Mouse (Mus musculus): ENCODE results near the gene Ints4.
"Not testable (repeated sequence)": the region's sequence is repeated elsewhere in the genome, so short reads cannot be mapped to it uniquely, and the experiment has no call there.

Gene Ints4

DNA sequence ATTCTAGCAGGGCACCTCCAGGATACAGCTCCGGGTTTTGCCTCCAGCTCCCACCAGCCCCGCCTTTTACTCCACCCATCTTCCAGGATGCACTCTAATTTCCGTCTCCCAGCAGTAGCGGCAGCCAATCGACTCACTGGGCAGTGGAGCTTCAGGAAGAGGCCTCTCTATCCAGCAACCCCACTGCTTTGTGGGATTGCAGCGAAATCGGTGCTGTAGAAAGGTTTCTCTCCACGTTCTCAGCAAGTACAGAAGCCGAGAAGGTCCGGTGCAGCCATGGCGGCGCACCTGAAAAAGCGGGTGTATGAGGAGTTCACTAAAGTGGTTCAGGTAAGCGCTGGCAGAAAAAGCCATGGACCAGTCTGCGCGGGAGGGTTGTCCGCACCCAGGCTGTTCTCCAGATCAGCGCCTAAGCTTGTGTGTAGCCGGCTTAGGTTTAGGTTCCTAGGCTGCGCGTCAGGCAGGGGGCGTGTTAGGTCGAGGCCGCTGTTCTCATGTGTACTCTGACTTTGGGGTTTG lies at the start of gene Ints4:
Gene Ints4 (plus strand): TSS at position 136 of the 519 bp plus-strand sequence.
- in situ Hi-C loops (cut with MboI, MseI) = loop anchor here (10.0 kb wide), 1 partner anchor 56 kb away; no protein-coding TSS in a partner anchor

DNA sequence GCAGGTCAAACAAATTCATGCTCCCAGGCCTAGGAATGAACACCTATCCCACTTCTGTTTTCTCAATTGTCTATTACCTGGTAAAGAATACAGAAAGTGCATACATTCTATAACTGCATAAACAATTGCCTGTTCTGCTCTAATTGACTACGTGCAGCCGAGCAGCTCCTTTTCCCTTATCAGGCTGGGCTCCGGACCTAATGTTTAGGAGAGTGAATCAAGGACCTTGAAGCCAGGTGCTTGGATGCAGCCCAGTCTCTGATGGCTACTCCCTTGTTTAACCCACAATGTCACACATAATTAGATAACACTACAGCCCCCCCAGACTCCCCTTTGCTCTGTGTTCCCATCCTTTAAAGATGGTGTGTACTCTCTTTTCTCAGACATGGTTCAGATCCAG lies 47.2 kb upstream of the Ints4 start:
- in situ Hi-C loops (cut with MboI, MseI) = not testable (repeated sequence)

DNA sequence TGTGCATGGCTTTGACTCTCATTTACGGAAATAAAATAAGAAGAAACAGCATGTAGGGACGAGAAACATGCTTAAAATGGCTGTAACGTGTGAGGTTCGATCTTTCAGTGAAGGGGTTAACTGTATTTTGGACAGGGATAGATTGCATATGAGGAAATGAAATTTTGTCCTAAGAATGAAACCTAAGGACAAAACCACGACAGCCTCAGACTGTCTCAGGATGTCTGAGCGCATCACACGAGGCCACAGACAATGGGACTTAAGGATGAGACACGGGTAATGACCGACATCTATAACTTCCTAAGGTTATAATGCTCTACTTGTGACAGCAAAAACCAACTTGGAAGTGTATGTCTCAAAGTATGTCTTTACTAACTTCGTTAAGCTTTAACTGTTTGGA lies 46.2 kb upstream of the Ints4 start:
- in situ Hi-C loops (cut with MboI, MseI) = no loop called here

DNA sequence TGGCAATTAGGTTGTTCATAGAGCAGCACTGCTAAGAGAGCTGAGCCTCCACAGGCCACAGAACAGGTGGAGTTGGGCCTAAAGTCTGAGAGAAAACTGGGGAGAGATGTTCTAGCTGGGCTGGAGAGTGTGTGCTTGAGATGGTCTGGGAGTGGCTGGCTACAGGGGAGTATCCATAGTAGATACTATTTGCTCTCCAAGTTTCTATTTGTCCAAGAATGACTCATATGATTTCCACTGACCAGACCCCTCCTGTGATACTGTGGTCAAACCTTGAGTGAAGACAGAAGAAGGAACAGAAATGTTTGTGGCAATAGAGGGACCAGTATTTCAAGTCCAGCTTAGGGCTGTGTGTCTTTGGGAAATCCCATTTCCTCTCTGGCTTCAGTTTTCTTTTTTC lies 41.8 kb upstream of the Ints4 start:
- in situ Hi-C loops (cut with MboI, MseI) = loop anchor here (5.0 kb wide), 1 partner anchor 593 kb away; no protein-coding TSS in a partner anchor

DNA sequence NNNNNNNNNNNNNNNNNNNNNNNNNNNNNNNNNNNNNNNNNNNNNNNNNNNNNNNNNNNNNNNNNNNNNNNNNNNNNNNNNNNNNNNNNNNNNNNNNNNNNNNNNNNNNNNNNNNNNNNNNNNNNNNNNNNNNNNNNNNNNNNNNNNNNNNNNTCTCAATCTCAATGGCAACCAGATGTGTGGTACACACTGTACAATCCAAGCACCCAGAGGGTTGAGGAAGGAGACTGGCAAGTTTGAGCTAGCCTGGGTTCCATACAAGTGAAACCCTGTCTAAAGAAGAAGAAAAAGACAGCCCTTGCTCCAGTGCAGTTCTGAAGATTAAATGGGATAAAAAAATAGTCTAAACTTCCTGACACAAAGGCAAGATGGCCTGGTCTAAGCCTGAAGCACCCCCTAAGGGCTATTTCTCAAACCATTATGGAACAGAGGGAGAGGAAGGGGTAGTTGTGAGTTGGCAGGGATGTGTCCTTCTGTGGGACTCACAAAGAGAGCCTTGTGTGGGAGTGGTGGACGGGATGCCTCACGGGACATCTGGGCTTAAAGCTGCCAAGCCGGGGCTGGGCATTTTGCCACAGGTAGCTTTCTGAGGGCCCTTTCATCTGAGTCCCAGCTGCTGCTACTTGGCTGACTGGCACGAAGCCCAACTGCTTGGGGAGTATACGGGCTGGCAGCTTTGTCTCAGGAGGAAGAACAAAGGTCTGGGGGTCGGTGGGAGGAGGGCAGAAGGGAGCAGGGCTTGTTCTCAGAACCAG lies 34.4 kb upstream of the Ints4 start:
- in situ Hi-C loops (cut with MboI, MseI) = no loop called here

DNA sequence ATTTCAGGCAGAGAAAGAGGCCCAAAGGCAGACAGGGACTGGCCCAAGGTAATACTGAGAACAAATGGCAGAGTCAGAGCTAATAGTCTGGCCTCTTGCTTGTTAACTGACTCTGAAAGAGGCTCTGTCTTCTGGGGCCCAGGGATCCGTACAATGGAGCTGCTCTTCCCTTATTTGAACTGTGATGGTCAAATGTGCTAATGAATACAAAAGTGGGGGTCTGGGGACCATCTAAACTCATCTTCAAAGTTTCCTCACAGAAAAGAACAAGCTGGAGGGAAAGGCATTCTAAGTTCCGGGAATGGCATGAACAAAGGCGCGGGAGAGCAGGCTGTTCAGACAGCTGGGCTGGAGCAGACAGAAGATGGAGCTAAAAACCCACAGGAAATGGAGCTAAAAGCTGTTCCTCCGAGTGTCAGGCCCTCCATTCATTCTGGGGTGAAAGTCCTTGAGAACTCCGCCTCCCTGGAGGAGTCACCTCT lies 33.7 kb upstream of the Ints4 start:
- in situ Hi-C loops (cut with MboI, MseI) = no loop called here

DNA sequence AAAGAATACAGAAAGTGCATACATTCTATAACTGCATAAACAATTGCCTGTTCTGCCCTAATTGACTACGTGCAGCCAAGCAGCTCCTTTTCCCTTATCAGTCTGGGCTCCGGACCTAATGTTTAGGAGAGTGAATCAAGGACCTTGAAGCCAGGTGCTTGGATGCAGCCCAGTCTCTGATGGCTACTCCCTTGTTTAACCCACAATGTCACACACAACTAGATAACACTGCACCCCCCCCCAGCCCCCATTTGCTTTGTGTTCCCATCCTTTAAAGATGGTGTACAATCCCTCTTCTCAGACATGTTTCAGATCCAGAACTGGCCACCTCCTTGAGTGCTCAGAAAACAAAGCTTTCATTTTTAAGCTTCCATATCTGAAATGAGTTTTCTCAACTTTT lies 29.7 kb upstream of the Ints4 start, which contains the start of gene Kctd14:
Gene Kctd14 (plus strand): TSS at position 301 of the 400 bp plus-strand sequence.
- in situ Hi-C loops (cut with MboI, MseI) = not testable (repeated sequence)

DNA sequence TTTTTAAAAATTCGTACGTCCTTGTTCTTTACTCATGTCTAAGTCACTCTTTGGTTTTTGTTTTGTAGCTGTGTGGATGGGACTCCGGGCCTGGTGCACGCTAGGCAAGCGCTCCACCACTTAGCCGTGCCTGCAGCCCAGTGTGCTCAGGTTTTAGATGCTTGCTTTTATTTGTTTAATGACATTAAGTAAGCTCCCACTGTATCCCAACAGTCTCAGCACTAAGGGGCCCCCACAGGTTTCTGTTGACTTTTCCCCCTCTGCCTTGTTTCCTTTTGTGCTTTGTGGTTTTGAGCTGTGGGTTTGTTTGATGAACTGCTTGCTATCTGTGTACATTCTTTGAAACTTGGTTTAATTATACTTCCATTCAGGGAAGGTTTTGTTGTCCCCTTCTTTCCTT lies 28.6 kb upstream of the Ints4 start:
- in situ Hi-C loops (cut with MboI, MseI) = no loop called here

DNA sequence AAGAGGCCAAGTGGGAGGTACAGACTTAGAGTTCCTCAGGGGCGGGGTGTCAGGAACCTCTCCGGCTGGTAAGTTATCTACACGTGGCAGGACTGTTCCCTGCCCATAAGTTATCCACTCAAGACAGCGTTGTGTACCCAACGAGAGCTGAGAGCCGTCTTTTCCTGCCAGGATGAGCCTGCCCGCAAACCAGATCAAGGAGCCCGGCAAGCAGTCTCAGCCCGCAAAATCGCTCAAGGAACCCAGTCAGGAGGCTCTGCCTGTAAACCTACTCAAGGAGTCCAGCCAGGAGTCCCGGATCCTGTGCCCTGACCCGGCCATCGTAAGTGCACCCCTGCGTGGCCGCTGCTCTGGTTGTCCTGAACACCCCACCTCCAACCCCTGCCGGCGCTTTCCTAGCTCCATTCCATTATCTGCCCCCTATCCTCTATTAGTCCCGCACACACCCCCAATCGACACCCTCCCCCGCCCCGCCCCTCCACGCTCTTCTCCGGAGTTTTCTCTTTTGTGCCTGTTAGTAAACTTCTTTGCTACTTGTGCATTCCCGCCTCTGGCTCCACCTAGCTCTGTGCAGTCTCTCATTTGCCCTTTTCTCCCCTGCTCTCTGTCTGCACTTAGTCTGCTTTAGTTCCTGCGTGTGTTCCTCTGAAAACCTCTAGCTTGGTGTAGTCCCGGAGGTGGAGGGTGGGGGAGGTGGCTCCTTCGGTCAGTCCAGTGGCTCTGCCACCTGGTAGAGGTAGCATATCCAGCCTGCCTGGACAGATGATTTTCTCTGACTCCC lies 27.4 kb upstream of the Ints4 start:
- in situ Hi-C loops (cut with MboI, MseI) = no loop called here

DNA sequence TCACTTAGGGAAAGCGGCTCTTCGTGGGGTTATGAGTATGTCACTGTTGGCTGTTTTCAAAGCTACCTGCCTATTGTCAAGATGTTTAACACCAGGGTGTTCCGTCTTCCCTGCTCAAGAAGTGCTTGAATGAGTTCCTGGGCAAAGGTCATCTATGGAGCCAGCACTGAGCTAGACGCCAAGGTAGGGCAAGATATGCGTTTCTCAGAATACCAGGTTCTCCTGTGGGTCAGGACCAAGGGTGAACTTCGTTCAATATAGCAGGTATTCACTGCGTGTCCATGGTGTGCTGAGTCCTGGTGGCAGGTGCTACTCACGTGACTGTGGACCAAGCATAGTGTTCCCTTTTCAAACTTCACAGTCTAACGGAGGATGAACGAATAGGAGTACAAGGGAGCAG lies 26.0 kb upstream of the Ints4 start:
- in situ Hi-C loops (cut with MboI, MseI) = no loop called here

DNA sequence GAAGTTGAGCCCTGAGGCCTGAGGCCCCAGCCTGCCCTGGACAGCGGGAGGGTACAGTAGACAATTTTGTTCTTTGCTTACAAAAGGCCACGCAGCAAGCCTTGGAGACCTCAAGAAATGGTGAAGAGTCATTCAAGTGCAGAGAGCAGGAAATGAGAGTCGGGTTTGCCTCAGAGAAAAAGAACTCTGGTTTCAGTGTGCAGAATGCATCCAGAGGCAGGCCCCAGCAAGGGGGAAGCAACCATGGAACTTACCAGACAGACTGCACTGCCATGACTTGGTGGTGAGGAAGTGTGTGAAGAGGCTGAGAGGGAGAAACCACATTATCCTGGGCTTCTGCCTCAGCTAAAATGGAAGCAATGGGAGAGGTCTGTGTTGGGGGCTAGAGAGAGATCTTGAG lies 25.2 kb upstream of the Ints4 start:
- in situ Hi-C loops (cut with MboI, MseI) = no loop called here

DNA sequence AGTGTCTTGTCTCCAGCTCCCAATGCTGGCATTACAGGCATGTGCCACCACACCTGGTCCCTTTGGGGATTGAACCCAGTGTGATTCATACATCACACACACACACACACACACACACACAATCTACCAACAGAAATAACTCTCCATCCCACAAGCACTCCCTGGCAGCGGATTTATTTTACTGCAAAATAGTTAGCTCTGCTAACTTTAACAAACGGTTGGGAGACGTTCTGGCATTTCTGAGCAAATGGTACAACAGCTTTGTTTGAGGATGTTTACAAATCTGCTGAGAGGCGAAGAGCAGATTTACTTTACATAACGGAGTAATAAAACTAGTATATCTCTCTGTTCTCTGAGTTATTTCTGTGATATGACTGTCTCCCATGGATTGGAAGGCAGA lies 7.8 kb upstream of the Ints4 start:
- in situ Hi-C loops (cut with MboI, MseI) = no loop called here

DNA sequence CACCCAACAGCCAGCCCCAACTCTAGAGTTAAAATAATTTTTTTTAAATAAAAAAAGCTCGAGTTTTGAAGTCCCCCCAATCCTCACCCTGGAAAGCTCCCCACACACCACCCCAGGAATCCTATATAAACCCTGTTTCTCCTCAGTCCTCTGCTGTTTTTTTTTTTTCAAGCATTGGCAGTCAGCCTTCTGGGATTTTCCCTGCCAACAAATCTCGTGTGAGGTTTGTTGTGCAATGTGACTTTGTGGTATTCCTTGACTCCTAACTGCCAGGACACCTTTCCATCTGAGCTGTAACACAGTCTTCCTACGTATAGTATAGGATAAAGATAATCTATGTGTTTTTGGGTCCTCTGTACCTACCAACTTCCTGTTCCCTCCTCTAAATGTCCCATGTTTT lies 1.4 kb upstream of the Ints4 start:
- in situ Hi-C loops (cut with MboI, MseI) = no loop called here

DNA sequence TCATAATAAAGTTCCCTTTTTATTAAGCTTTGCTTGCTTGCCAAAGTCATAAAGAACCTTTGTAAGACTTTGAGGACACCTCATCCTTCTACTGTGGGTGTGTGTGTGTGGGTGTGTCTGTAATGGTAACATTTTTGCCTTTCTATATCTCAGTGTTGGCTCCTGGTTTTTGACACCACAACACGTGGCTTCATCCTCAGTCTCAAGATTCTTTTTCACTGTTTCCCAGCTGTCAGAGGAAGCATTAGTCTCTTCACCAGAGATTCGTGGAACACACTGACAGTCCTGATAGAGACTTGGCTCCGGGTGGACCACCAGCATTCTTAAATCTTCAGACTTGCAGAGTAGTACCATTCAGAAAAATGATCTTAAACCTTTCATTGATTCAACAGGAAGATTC lies 466 bp upstream of the Ints4 start:
- in situ Hi-C loops (cut with MboI, MseI) = loop anchor here (10.0 kb wide), 1 partner anchor 55 kb away; no protein-coding TSS in a partner anchor

DNA sequence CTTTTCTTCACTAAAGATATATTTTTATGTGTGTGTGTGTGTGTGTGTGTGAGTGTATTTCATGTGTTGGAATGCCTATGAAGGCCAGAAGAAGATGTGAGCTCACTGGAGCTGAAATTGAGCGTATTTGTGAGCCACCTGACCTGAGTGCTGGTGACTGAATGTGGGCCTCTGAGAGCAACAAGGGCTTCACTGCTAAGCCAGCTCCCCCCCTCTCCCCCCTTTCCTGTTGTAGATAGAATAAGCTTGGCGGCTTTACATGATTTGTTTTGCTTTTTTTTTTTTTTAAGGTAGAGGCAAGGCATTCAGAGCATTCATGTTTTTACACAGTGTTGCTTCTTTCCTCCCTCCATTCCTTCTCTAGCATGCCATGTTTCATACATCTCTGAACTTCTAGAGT lies 2.6 kb downstream of the Ints4 start:
- in situ Hi-C loops (cut with MboI, MseI) = loop anchor here (10.0 kb wide), 1 partner anchor 59 kb away; no protein-coding TSS in a partner anchor

DNA sequence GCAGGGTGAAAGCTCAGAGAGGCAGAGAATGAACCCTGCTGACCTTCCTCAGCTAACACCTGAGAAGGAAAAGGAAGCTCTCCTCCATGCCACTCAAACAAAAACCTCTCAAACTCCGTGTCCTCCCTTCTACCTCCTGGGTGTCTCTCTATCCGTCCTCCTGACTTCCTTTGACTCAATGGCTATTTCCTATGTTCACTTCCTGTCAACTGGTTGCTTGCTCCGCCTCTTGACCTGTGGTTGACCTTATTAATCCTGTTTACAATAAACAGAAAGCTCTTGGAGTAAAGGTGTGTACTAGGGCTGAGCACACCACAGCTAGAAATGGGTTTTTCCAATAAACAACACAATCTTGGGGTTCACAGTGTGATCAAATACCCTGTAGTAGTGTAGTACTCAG lies 10.4 kb downstream of the Ints4 start:
- in situ Hi-C loops (cut with MboI, MseI) = no loop called here

DNA sequence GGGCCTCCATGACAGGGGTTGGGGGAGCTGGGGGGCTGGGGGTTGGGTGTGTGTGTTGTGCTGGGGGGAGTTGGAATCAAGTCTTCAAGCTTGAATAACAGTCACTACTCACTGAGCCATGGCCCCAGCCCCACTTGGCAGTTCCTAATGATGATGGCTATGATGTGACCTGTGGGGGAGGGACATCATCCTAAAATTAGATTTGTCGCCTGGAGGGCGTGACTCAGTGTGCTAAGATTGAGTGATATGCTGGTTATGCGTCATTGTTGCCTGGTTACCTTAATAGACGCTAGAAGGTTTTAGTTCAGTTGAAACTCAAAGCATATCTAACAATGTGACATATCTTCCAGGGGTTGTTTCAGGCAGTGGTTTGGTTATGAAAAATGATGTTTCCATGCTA lies 11.7 kb downstream of the Ints4 start:
- in situ Hi-C loops (cut with MboI, MseI) = no loop called here

DNA sequence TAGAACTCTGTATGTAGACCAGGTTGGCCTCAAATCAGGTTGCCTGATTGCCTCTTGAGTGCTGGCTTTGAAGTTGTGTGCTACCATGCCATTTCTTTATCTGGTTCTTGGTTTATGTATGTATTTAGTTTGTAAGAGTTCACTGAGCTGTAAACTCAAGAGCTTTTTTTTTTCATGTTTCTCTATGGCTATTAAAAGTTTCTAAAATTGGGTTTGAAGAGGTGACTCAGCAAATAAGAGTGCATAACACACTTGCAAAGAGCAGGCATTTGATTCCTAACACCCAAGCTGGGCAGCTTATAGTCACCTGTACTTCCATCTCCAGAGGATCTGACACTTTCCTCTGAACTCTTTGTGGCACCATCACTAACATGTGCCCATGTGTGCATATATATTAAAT lies 14.3 kb downstream of the Ints4 start:
- in situ Hi-C loops (cut with MboI, MseI) = no loop called here

DNA sequence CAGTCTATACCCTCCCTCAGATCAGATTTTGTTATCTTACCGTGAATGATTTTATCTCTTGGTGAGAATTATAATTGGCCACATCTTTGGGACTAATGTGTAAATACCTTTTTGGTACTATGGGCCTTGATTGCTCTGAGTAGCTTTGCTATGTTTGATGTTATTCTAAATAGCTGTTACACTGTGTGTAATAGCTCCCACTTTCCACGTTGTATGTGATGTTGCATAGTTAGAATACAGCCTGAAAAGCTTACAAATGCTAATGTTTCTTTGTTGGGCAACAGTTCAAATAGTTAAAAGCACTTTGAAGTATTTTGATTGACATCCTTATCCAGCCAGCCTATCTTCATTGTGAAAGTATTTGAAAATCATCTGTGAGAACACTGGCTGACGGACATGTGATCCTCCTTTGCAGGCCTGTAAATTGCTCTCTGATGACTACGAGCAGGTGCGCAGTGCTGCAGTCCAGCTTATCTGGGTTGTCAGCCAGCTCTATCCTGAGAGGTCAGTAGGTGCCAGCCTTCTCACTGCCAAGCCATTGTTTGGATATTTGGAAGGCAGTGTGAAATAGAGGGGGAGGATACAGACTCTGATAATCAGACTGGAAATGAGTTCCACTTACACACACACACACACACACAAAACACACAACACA lies 19.9 kb downstream of the Ints4 start:
- in situ Hi-C loops (cut with MboI, MseI) = no loop called here

DNA sequence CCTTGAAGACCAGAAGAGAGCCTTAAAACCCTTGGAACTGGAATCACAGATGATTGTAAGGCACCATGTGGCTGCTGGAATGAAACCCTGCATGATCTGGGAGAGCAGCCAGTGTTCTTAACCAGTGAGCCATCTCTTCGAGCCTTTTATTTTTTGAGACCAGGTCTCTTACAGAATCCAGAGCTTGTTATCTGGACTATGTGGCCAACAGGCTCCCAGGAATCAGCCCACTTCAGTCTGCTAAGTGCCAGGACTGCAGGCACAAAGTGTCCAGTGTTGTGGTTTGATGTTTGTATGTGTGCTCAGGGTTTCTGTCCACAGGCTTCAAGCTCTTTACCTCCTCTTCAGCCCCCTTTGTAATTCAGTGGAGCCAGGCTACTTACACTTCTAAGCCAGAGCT lies 34.0 kb downstream of the Ints4 start:
- in situ Hi-C loops (cut with MboI, MseI) = no loop called here

DNA sequence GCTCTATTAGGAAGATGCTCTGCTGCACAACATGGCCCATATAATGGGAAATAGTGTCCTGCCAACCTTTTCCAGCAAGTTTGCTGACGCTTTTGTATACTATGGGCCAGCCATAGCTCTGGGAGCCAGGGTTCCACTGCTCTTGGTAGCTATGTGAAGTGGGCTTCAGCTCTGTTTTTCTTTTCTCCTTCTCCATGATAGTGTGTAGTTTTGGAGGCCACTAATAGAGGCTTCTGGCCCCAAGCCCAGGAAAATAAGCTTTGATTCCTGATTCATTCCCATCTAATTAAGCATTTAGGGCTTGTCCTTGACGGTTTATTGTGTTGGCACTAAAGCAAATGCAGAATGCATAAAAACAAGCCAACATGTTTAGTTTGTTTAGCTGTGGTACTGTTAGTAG lies 39.2 kb downstream of the Ints4 start:
- in situ Hi-C loops (cut with MboI, MseI) = no loop called here

DNA sequence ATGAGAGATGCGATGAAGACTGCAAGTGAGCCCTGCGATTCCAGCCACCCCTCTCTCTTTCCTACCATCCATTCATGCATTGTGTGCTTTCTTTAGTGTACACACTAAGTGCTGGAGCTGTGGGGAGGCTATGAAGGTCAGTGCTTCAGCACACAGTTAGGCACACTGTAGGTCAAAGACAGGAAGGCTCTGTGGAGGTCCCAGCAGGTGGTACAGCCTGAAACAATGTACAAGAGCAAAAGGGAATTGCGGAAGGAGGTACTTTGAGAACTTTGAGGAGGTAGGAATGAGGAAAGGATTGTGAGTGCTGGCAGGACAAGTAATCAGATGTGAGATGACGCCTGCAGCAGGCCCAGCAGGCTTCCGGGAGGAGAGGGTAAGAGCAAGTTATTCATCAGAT lies 54.8 kb downstream of the Ints4 start:
- in situ Hi-C loops (cut with MboI, MseI) = no loop called here
